Mouse (Mus musculus): Measurements from ENCODE around the gene Ska3. TPM values are rescaled to one million over a fixed set of nuclear protein-coding genes. Genes with fewer than 3 reads are reported as not detected.
A peak's percentile ranks its signal among the peaks of the same experiment; 100 is the strongest.

Gene Ska3
- total RNA-seq, 2 experiments from 2014 or later, result 0.17 to 0.39 TPM

GRCm38 (mm10) chr14:57797991-57798931 is 27.7 kb downstream of the Ska3 start, which contains the start of gene Sap18:
Sap18 (plus strand) TSS chr14:57798180.
- intact Hi-C loops (cut with DNase I), result loop anchor here (2.0 to 10.0 kb wide), 2 partner anchors 53 to 113 kb away; no protein-coding TSS in a partner anchor
- peak; percentile 97 for DNase-seq (ENCODE audit: low spot score)

GRCm38 (mm10) chr14:57797551-57797950 is 28.4 kb downstream of the Ska3 start:
- intact Hi-C loops (cut with DNase I), result loop anchor here (10.0 kb wide), 1 partner anchor 113 kb away; no protein-coding TSS in a partner anchor
- no peak for DNase-seq (ENCODE audit: low spot score)

- intact Hi-C loops (cut with DNase I), result loop anchor here (10.0 kb wide), 1 partner anchor 106 kb away; no protein-coding TSS in a partner anchor
- no peak for DNase-seq (ENCODE audit: low spot score)
Measured at GRCm38 (mm10) chr14:57791171-57791570, 34.8 kb downstream of the Ska3 start.

- no peak for DNase-seq (ENCODE audit: low spot score)
- intact Hi-C loops (cut with DNase I), result loop anchor here (10.0 kb wide), 1 partner anchor 105 kb away; no protein-coding TSS in a partner anchor
Measured at GRCm38 (mm10) chr14:57789759-57790158, 36.2 kb downstream of the Ska3 start.

- no peak for DNase-seq (ENCODE audit: low spot score)
- intact Hi-C loops (cut with DNase I), result no loop called here
Measured at GRCm38 (mm10) chr14:57789311-57789710, 36.7 kb downstream of the Ska3 start.

GRCm38 (mm10) chr14:57787406-57787805 is 38.6 kb downstream of the Ska3 start:
- intact Hi-C loops (cut with DNase I), result no loop called here
- no peak for DNase-seq (ENCODE audit: low spot score)

- intact Hi-C loops (cut with DNase I), result no loop called here
- DNase-seq (ENCODE audit: low spot score), result no peak
Measured at GRCm38 (mm10) chr14:57772157-57772815, 53.7 kb downstream of the Ska3 start.

GRCm38 (mm10) chr14:57769102-57769501 is 56.9 kb downstream of the Ska3 start:
- intact Hi-C loops (cut with DNase I), result no loop called here
- DNase-seq (ENCODE audit: low spot score), result no peak

GRCm38 (mm10) chr14:57760447-57761412 is 65.3 kb downstream of the Ska3 start:
- DNase-seq (ENCODE audit: low spot score), result no peak

GRCm38 (mm10) chr14:57758237-57758636 is 67.7 kb downstream of the Ska3 start, which contains the start of gene Lats2:
Lats2 (minus strand) TSS chr14:57758388.
- intact Hi-C loops (cut with DNase I), result no loop called here

More at GRCm38 (mm10) chr14:57760447-57761412, 65.3 kb downstream of the Ska3 start:
- intact Hi-C loops (cut with DNase I), result no loop called here

More at GRCm38 (mm10) chr14:57758237-57758636, 67.7 kb downstream of the Ska3 start, which contains the start of gene Lats2:
- no peak for DNase-seq (ENCODE audit: low spot score)

Small RNAs within 50 kb of the gene (microRNA-seq; reads per million reads assigned to microRNA genes)
- 0.83 reads per million for gene Mir3077

Other genes with a start within 250 kb of the Ska3 start
- 10 to 100 TPM; 11.2 to 11.9 TPM for gene Xpo4, start 160.8 kb downstream of the Ska3 start, total RNA-seq (2021)
- 1 to 10 TPM in 1 of 2 experiments, under 1 TPM in 1; 0.99 to 2.1 TPM for gene Gm49361, start 80.1 kb downstream of the Ska3 start, total RNA-seq (2021)
- 10 to 100 TPM; 35.8 to 37.9 TPM for gene Lats2, start 67.8 kb downstream of the Ska3 start, total RNA-seq (2021)
- gene Sap18, start 28.0 kb downstream of the Ska3 start, total RNA-seq (2021), result 10 to 100 TPM; 61.2 to 74.8 TPM
- 10 to 100 TPM; 61.4 to 69.0 TPM for gene Mrpl57, start within 50 bp of the Ska3 start, total RNA-seq (2021)
- gene Zdhhc20, start 64.1 kb upstream of the Ska3 start, total RNA-seq (2021), result 10 to 100 TPM in 1 of 2 experiments, 1 to 10 TPM in 1; 6.9 to 10.9 TPM
- gene Micu2, start 173.1 kb upstream of the Ska3 start, total RNA-seq (2021), result 10 to 100 TPM; 63.4 to 65.6 TPM
- 1 to 10 TPM; 7.3 to 7.5 TPM for gene Fgf9, start 244.4 kb upstream of the Ska3 start, total RNA-seq (2021)